Mouse (Mus musculus) myocyte (in vitro differentiated cells): Measurements from ENCODE around the gene Nrgn. TPM values are rescaled to one million over a fixed set of nuclear protein-coding genes. Genes with fewer than 3 reads are reported as not detected.

Source experiments
- H3K27me3 ChIP-seq: one replicate; pipeline ENCODE4 v1.6.1; 2011; ENCODE audit not compliant: control insufficient read depth, insufficient read depth, insufficient read length
- H3K36me3 ChIP-seq: one replicate; pipeline ENCODE4 v1.6.1; 2011; ENCODE audit not compliant: control insufficient read depth, insufficient read depth
- H3K4me2 ChIP-seq: one replicate; pipeline ENCODE4 v1.6.1; 2011; ENCODE audit warnings: low read depth, control low read depth
- H3K4me3 ChIP-seq: one replicate; pipeline ENCODE4 v1.5.1; 2011; ENCODE audit warnings: mild to moderate bottlenecking, control low read depth, moderate library complexity
- H3K79me2 ChIP-seq: one replicate; pipeline ENCODE4 v1.6.1; 2011; ENCODE audit not compliant: control insufficient read depth, insufficient read depth
- H3ac ChIP-seq: one replicate; pipeline ENCODE4 v1.6.1; 2011; ENCODE audit not compliant: control insufficient read depth, insufficient read length
- CEBPB ChIP-seq: IDR thresholded peaks from 2 replicates; pipeline ENCODE4 v1.6.1; 2011; ENCODE audit warnings: mild to moderate bottlenecking, moderate library complexity; ENCODE audit not compliant: poor library complexity, insufficient read depth, severe bottlenecking
- E2F4 ChIP-seq: IDR thresholded peaks from one replicate; pipeline ENCODE4 v1.6.1; 2011; ENCODE audit warnings: mild to moderate bottlenecking, control low read depth, moderate library complexity; ENCODE audit not compliant: insufficient read depth
- MAX ChIP-seq: IDR thresholded peaks from one replicate; pipeline ENCODE4 v1.6.1; 2011; ENCODE audit warnings: low read depth, mild to moderate bottlenecking, control low read depth
- MYOD1 ChIP-seq, 3 experiments: IDR thresholded peaks; one replicate each; pipeline ENCODE4 v1.6.1; 2011; ENCODE audit warnings: control low read depth in 2 of 3, low read depth in 2 of 3, mild to moderate bottlenecking in 2 of 3, moderate library complexity in 1 of 3; ENCODE audit not compliant: insufficient read length in 2 of 3, control insufficient read depth in 1 of 3
- MYOG ChIP-seq, 3 experiments: IDR thresholded peaks; one replicate each; pipeline ENCODE4 v1.6.1; 2011; ENCODE audit warnings: control low read depth in 2 of 3, low read depth in 2 of 3, mild to moderate bottlenecking in 2 of 3; ENCODE audit not compliant: insufficient read length in 2 of 3, control insufficient read depth in 1 of 3, insufficient read depth in 1 of 3
- POLR2A ChIP-seq: IDR thresholded peaks from one replicate; pipeline ENCODE4 v1.6.1; 2011; ENCODE audit warnings: low read depth, mild to moderate bottlenecking, control low read depth, moderate library complexity; ENCODE audit not compliant: insufficient read length
- POLR2AphosphoS2 ChIP-seq: IDR thresholded peaks from one replicate; pipeline ENCODE4 v1.6.1; 2011; ENCODE audit warnings: low read depth, control low read depth; ENCODE audit not compliant: insufficient read length
- REST ChIP-seq: IDR thresholded peaks from one replicate; pipeline ENCODE4 v1.6.1; 2011; ENCODE audit warnings: mild to moderate bottlenecking, control low read depth, moderate library complexity; ENCODE audit not compliant: insufficient read depth, insufficient read length
- SRF ChIP-seq: IDR thresholded peaks from one replicate; pipeline ENCODE4 v1.6.1; 2011; ENCODE audit warnings: low read depth; ENCODE audit not compliant: control insufficient read depth, insufficient read length
- TCF12 ChIP-seq: IDR thresholded peaks from one replicate; pipeline ENCODE4 v1.6.1; 2011; ENCODE audit warnings: mild to moderate bottlenecking, control low read depth; ENCODE audit not compliant: poor library complexity, insufficient read depth, severe bottlenecking
- TCF3 ChIP-seq: IDR thresholded peaks from one replicate; pipeline ENCODE4 v1.6.1; 2011; ENCODE audit warnings: low read depth, control low read depth; ENCODE audit not compliant: insufficient read length
- USF1 ChIP-seq: IDR thresholded peaks from one replicate; pipeline ENCODE4 v1.6.1; 2011; ENCODE audit warnings: low read depth, mild to moderate bottlenecking, control low read depth, moderate library complexity
- polyA plus RNA-seq: library from polyadenylated mRNA; unstranded; fragments of >200 nt; fragmentation: generic; extraction: Trizol; gene quantifications from one replicate; pipeline ENCODE4 v1.2.1, GENCODE M21; 2012; ENCODE audit warnings: missing spikeins

The Nrgn gene
- polyA plus RNA-seq, 1 experiment, result 0.42 TPM

GRCm38 (mm10) chr9:37530031-37530887 is 22.4 kb downstream of the Nrgn start:
- Histone ChIP-seq H3K4me3 (no peak overlapping the region), H3K79me2 (no peaks in the 10 kb centered on the region), H3K27me3 (no peaks in the 10 kb centered on the region), H3K4me2 (no peak overlapping the region), H3K36me3 (no peaks in the 10 kb centered on the region), H3ac (no peak overlapping the region)
- TF ChIP-seq MYOD1 (IDR thresholded peaks at IDR 0.05; ENCODE audit: control insufficient read depth in 1 of 3, insufficient read length in 2 of 3, low read depth in 2 of 3) (no peak), POLR2AphosphoS2 (no peak), POLR2A (no peak), TCF3 (no peak), CEBPB (no peak), REST (no peak), SRF (no peak), USF1 (no peak), MAX (no peak), TCF12 (no peak), MYOG (IDR thresholded peaks at IDR 0.05; ENCODE audit: control insufficient read depth in 1 of 3, insufficient read depth in 1 of 3, insufficient read length in 2 of 3, low read depth in 2 of 3) (no peak), E2F4 (no peak)

- Histone ChIP-seq H3ac (no peak overlapping the region), H3K36me3 (no peaks in the 10 kb centered on the region), H3K27me3 (no peaks in the 10 kb centered on the region), H3K79me2 (no peaks in the 10 kb centered on the region), H3K4me2 (no peak overlapping the region), H3K4me3 (no peak overlapping the region)
- TF ChIP-seq SRF, result no peak
- TF ChIP-seq POLR2A, result no peak
These were observed 24.3 kb downstream of the Nrgn start for GRCm38 (mm10) chr9:37528225-37528970.

- Histone ChIP-seq H3K4me2 (no peak within 1 kb of the TSS), H3K36me3 (peaks cover 3% of the 10 kb centered on the region), H3K79me2 (no peaks in the 10 kb centered on the region), H3ac (no peak within 1 kb of the TSS), H3K27me3 (no peaks in the 10 kb centered on the region), H3K4me3 (no peak within 1 kb of the TSS)
- peak; percentile 15 for TF ChIP-seq POLR2A
- TF ChIP-seq MYOD1 (IDR thresholded peaks at IDR 0.05; ENCODE audit: control insufficient read depth in 1 of 3, insufficient read length in 2 of 3, low read depth in 2 of 3), result no peak
These were observed 25.1 kb downstream of the Nrgn start, which contains the start of gene Esam for GRCm38 (mm10) chr9:37527396-37528224. Esam (plus strand) TSS chr9:37528078.

GRCm38 (mm10) chr9:37526443-37527395 is 26.0 kb downstream of the Nrgn start:
- no peaks in the 10 kb centered on the region for H3K27me3 ChIP-seq
- H3K79me2 ChIP-seq, result no peaks in the 10 kb centered on the region
- peaks cover 6% of the 10 kb centered on the region for H3K36me3 ChIP-seq
- H3ac ChIP-seq, result no peak overlapping the region
- no peak overlapping the region for H3K4me2 ChIP-seq
- no peak for TF ChIP-seq TCF12
- TF ChIP-seq E2F4, result no peak
- no peak for TF ChIP-seq POLR2A
- TF ChIP-seq MAX, result no peak
- TF ChIP-seq MYOD1 (IDR thresholded peaks at IDR 0.05; ENCODE audit: control insufficient read depth in 1 of 3, insufficient read length in 2 of 3, low read depth in 2 of 3), result no peak
- no peak for TF ChIP-seq REST
- no peak for TF ChIP-seq SRF
- TF ChIP-seq USF1, result no peak
- TF ChIP-seq POLR2AphosphoS2, result no peak
- no peak for TF ChIP-seq TCF3
- no peak for TF ChIP-seq MYOG (IDR thresholded peaks at IDR 0.05; ENCODE audit: control insufficient read depth in 1 of 3, insufficient read depth in 1 of 3, insufficient read length in 2 of 3, low read depth in 2 of 3)
- no peak for TF ChIP-seq CEBPB
- H3K4me3 ChIP-seq, result no peak overlapping the region
